Mouse (Mus musculus) thymus, adult 2 months (tissue): ENCODE results near the gene Robo3. TPM values are rescaled to one million over a fixed set of nuclear protein-coding genes. Genes with fewer than 3 reads are reported as not detected.

Experiments used
- DNase-seq: peaks from one replicate; pipeline ENCODE4 v3.0.0; 2021
- H3K27ac ChIP-seq: fragments of 200-500 bp; 2 replicates; pipeline ENCODE4 v1.5.1; 2012; ENCODE audit warnings: low read length, control low read depth; ENCODE audit not compliant: control insufficient read depth, insufficient read depth
- H3K27me3 ChIP-seq: fragments of 200-500 bp; 2 replicates; pipeline ENCODE4 v1.6.1; 2012; ENCODE audit warnings: mild to moderate bottlenecking, low read length, moderate library complexity, mixed read lengths; ENCODE audit not compliant: control insufficient read depth, insufficient read depth
- H3K36me3 ChIP-seq: fragments of 200-500 bp; 2 replicates; pipeline ENCODE4 v1.6.1; 2012; ENCODE audit warnings: mild to moderate bottlenecking, low read length, moderate library complexity; ENCODE audit not compliant: control insufficient read depth, insufficient read depth
- H3K4me1 ChIP-seq: fragments of 200-500 bp; replicated peaks from 2 replicates; pipeline ENCODE4 v1.6.1; 2012; ENCODE audit warnings: low read length; ENCODE audit not compliant: control insufficient read depth, insufficient read depth
- H3K4me3 ChIP-seq: fragments of 200-500 bp; 2 replicates; pipeline ENCODE4 v1.5.1; 2012; ENCODE audit warnings: mild to moderate bottlenecking, low read length, control low read depth, moderate library complexity; ENCODE audit not compliant: control insufficient read depth, insufficient read depth
- CTCF ChIP-seq: fragments of 200-500 bp; IDR thresholded peaks from 2 replicates; pipeline ENCODE4 v1.5.1; 2012; ENCODE audit warnings: mild to moderate bottlenecking, control low read depth, low read length, moderate library complexity, borderline replicate concordance; ENCODE audit not compliant: control insufficient read depth, poor library complexity, insufficient read depth; ENCODE audit errors: extremely low read depth
- POLR2A ChIP-seq: fragments of 200-500 bp; IDR thresholded peaks from 2 replicates; pipeline ENCODE4 v1.6.1; 2012; ENCODE audit warnings: mild to moderate bottlenecking, low read length, control low read depth, moderate library complexity; ENCODE audit not compliant: control insufficient read depth, poor library complexity, insufficient read depth; ENCODE audit errors: extremely low read depth
- WGBS: fragments of 180-500 bp; shearing (Covaris S2); methylation state at CpG from one replicate; pipeline ENCODE4 v1.1.7; 2018; 5-methylcytosine and 5-hydroxymethylcytosine counted together
- polyA plus RNA-seq: library from polyadenylated mRNA; depleted of rRNA; stranded (reverse); fragments of >200 nt; gene quantifications from 2 replicates; pipeline ENCODE4 v1.2.3, GENCODE M21; 2012

The Robo3 gene
- polyA plus RNA-seq, 1 experiment = 0.94 TPM

DNA sequence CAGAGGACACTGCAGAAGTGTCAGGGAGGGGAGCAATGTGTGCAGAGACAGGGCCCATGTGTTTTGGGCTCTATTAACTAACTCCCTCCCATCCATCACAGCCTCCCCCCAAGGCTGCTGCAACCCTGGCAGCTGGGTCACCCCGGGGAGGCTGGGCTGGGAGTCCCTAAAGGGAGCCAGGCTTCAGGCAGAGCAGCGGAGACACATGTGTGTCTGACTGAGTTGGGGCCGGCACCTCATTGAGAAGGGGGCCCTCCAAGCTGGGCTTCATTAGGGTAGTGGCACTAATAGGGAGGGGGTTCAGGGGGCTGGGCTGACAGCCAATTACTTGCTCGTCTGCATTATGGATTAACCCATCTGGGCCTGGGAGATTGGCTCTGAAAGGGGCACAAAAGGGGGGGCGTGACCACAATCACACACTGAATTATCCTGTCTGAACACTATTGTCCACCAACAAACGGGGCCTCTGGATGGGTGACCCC lies 21.0 kb upstream of the Robo3 start:
- Histone ChIP-seq H3K27ac (no peak overlapping the region), H3K27me3 (peaks cover 20% of the 10 kb centered on the region), H3K4me3 (no peak overlapping the region), H3K4me1 (no peaks in the 10 kb centered on the region), H3K36me3 (no peaks in the 10 kb centered on the region)
- no peak for TF ChIP-seq POLR2A
- TF ChIP-seq CTCF = no peak
- no peak for DNase-seq
- 60% methylated on average over 6 of the region's 6 CpGs for WGBS

- Histone ChIP-seq H3K4me1 (no peaks in the 10 kb centered on the region), H3K36me3 (no peaks in the 10 kb centered on the region), H3K4me3 (no peak overlapping the region), H3K27ac (no peak overlapping the region), H3K27me3 (peaks cover 20% of the 10 kb centered on the region)
- DNase-seq = no peak
- 75% methylated on average over 4 of the region's 4 CpGs for WGBS
- TF ChIP-seq POLR2A (no peak), CTCF (no peak)
Measured at GRCm38 (mm10) chr9:37453328-37453727, 20.3 kb upstream of the Robo3 start.

DNA sequence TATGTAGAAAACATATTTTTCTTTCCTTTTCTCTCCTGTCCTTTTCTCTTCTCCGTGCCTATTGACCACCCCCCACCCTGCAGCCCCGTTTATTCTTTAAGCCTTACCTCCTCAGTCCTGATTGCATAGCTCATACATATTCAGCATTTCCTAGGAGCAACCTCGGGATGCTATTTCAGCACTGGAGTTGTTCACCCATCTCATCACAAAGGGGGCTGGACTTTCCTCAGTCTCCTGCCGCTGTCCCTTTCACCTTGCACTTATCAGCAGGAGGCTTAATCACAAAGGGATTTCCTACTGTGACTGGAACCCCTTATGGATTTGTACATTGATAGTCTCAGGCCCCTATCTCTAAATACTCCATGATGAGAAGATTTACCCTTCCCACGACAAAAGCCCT lies 19.4 kb upstream of the Robo3 start:
- 8% methylated on average over 5 of the region's 5 CpGs for WGBS

DNA sequence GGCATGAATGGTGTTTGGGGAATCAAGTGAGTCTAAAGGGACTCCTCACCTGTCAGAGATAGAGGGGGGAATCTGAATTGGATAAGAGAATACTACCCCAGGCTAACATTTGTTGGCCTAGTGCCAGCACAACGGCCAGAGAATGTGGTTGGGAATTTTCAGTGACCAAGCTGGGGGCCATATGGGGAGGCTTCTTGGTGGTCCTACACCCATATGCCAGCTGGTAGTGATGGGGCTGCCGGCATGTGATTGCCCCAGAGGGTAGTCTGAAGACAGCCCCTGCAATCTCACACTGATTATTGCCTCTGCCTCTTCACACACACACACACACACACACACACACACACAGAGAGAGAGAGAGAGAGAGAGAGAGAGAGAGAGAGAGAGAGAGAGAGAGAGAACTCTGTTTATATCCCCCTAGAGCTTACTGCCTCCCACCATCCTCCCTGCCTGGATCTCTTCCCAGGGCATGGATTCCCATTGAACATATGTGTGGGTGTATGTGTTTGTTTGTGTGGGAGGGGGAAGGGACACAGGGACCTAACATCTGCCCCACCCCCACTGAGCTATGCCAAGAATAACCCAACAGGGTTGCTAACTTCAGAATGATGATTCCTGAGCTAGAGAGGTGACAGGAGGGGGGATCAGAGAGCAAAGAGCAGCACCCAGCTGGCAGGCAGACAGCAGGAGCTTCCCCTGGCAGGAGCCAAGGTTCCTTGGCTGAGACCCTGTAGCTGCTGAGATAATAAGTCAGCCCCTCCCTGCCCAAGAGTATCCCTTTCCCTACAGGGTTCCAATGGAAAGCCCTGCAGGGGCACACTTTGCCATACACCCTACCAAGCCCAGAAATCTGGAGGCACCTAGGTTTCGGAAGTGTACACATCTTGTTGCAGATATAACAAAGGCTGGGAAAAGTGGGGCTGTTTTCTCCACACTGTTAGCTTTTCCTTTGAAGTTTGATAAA lies 5.0 kb upstream of the Robo3 start:
- 80% methylated on average over 3 of the region's 3 CpGs for WGBS
- Histone ChIP-seq H3K27me3 (peaks cover 3% of the 10 kb centered on the region; the same call in 1 of the 2 replicates), H3K27ac (no peak overlapping the region), H3K4me3 (no peak overlapping the region), H3K4me1 (no peaks in the 10 kb centered on the region), H3K36me3 (no peaks in the 10 kb centered on the region)
- DNase-seq = no peak
- TF ChIP-seq POLR2A (no peak), CTCF (no peak)

More for the DNA sequence above, 19.4 kb upstream of the Robo3 start:
- H3K36me3 ChIP-seq = no peaks in the 10 kb centered on the region
- H3K4me1 ChIP-seq = no peaks in the 10 kb centered on the region
- H3K27me3 ChIP-seq = peaks cover 20% of the 10 kb centered on the region
- TF ChIP-seq CTCF = no peak
- no peak for TF ChIP-seq POLR2A
- no peak overlapping the region for H3K4me3 ChIP-seq
- H3K27ac ChIP-seq = no peak overlapping the region
- no peak for DNase-seq

GRCm38 (mm10) chr9:37435616-37436015 lies 2.6 kb upstream of the Robo3 start:
- WGBS = 38% methylated on average over 4 of the region's 4 CpGs
- no peak overlapping the region for H3K4me3 ChIP-seq
- H3K27ac ChIP-seq = no peak overlapping the region
- TF ChIP-seq CTCF = no peak
- TF ChIP-seq POLR2A = no peak
- H3K4me1 ChIP-seq = no peaks in the 10 kb centered on the region
- no peak for DNase-seq
- peaks cover 3% of the 10 kb centered on the region; the same call in 1 of the 2 replicates for H3K27me3 ChIP-seq
- no peaks in the 10 kb centered on the region for H3K36me3 ChIP-seq

- no peak overlapping the region for H3K27ac ChIP-seq
- TF ChIP-seq CTCF (no peak), POLR2A (no peak)
- H3K4me3 ChIP-seq = no peak overlapping the region
- peaks cover 3% of the 10 kb centered on the region; the same call in 1 of the 2 replicates for H3K27me3 ChIP-seq
- no peaks in the 10 kb centered on the region for H3K36me3 ChIP-seq
- no peaks in the 10 kb centered on the region for H3K4me1 ChIP-seq
- DNase-seq = no peak
- WGBS = 30% methylated on average over 14 of the region's 14 CpGs
Measured at GRCm38 (mm10) chr9:37434932-37435331, 1.9 kb upstream of the Robo3 start.

DNA sequence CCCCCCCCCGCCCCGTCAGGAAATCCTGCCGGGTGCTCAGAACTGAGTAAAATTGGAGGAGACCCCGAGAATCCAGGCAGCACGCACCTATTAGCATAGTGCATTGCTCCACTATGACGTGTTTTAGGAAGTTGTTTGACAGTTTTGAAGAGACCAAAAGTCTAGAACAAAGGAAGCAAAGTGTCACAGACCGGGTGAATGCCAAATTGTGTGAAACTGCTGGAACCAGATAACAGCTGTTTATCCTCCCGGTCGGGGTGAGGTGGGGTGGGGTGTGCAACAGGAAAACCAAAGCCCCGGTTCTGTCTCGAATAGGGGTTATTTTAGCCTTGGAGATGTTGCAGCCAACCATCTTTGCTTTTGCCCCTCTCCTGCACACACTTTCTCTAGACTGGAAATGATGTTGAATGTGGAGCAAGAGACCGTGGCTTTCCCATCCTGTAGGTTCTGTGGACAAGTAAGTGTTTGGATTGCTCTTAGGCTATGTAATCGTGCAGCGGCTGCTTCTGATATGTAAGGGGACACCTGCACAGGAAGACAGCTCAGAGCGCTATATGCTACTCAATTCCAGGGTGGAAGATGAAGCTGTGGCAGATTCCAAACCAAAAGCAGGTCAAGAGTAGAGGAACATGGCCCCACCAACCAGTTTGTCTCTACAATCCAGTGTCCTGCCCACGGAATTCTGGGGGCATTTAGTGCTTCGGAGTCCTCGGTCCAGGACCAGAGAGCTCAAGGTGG lies 946 bp upstream of the Robo3 start:
- Histone ChIP-seq H3K27ac (no peak overlapping the region), H3K4me1 (no peaks in the 10 kb centered on the region), H3K36me3 (no peaks in the 10 kb centered on the region), H3K4me3 (no peak overlapping the region), H3K27me3 (peaks cover 3% of the 10 kb centered on the region; the same call in 1 of the 2 replicates)
- no peak for DNase-seq
- TF ChIP-seq CTCF (no peak), POLR2A (no peak)
- 4% methylated on average over 18 of the region's 18 CpGs for WGBS
